Mouse (Mus musculus): ENCODE data around the gene Tfb2m. TPM values are rescaled to one million over a fixed set of nuclear protein-coding genes. Genes with fewer than 3 reads are reported as not detected.

Gene Tfb2m
- polyA plus RNA-seq, 1 experiment from 2014 or later = 26.1 TPM

- ATAC-seq = peak; percentile 18; the same call in 1 of the 2 replicates
- Histone ChIP-seq H3K27ac (ENCODE audit: low read length) (peak overlapping the region; percentile 0; the same call in 1 of the 2 replicates), H3K9me3 (ENCODE audit: low read length) (no peaks in the 10 kb centered on the region), H3K36me3 (ENCODE audit: insufficient read depth, low read length) (no peaks in the 10 kb centered on the region), H3K4me2 (replicated peaks; ENCODE audit: low read depth, low read length) (no peak overlapping the region), H3K27me3 (replicated peaks; ENCODE audit: insufficient read depth, low read length) (no peaks in the 10 kb centered on the region), H3K9ac (replicated peaks; ENCODE audit: low read depth) (no peak overlapping the region), H3K4me3 (ENCODE audit: low read depth, low read length) (no peak overlapping the region), H3K4me1 (ENCODE audit: insufficient read depth, low read depth, low read length) (no peaks in the 10 kb centered on the region)
- 54% methylated on average over 6 of the region's 6 CpGs for WGBS
- peak; percentile 64 for DNase-seq (ENCODE audit: low spot score)
- TF ChIP-seq EP300 (IDR thresholded peaks at IDR 0.05) = no peak
- TF ChIP-seq CTCF (IDR thresholded peaks at IDR 0.05) = no peak
These were observed 27.7 kb upstream of the Tfb2m start for GRCm38 (mm10) chr1:179573650-179574206.

DNA sequence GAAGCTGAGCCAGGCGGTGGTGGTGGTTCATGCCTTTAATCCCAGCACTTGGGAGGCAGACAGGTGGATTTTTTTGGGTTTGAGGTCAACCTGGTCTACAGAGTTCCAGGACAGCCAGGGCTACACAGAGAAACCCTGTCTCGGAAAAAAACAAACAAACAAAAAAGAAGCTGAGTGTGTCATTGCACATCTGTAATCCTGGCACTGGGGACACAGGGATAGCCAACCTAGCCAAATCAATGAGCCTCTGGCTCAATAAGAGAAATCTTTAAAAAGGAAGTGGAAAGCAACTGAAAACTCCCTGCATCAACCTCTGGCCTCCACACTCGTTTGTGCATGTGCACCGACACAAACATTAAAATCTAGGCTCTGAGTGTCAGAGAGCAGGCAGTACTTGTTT is 25.6 kb upstream of the Tfb2m start:
- 83% methylated on average over 4 of the region's 4 CpGs for WGBS
- H3K36me3 ChIP-seq (ENCODE audit: insufficient read depth, low read length) = no peaks in the 10 kb centered on the region
- no peak for TF ChIP-seq EP300 (IDR thresholded peaks at IDR 0.05)
- no peak for TF ChIP-seq CTCF (IDR thresholded peaks at IDR 0.05)
- H3K9ac ChIP-seq (replicated peaks; ENCODE audit: low read depth) = no peak overlapping the region
- DNase-seq (ENCODE audit: low spot score) = no peak
- no peak overlapping the region for H3K4me2 ChIP-seq (replicated peaks; ENCODE audit: low read depth, low read length)
- H3K4me1 ChIP-seq (ENCODE audit: insufficient read depth, low read depth, low read length) = peaks cover 6% of the 10 kb centered on the region; the same call in 1 of the 2 replicates
- no peaks in the 10 kb centered on the region for H3K27me3 ChIP-seq (replicated peaks; ENCODE audit: insufficient read depth, low read length)
- no peak overlapping the region for H3K4me3 ChIP-seq (ENCODE audit: low read depth, low read length)
- ATAC-seq = no peak
- no peak overlapping the region for H3K27ac ChIP-seq (ENCODE audit: low read length)
- no peaks in the 10 kb centered on the region for H3K9me3 ChIP-seq (ENCODE audit: low read length)

DNA sequence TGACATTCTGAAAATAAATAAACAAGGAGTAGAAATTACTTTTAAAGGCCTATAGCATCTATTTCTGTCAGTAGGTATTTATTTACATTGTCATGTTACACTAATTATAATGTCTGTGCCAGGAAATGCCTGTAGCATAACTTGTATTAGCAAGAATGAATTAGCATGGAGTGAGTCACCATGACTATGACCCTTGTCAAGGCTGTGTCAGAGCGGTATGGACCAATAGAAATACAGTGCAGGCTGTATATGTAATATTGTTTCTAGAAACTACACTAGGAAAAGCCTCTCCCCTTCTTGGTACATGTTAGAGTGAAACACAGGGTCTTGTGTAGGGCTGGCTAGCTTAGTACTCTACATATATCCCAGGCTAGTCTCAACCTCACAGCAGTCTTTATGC is 24.4 kb upstream of the Tfb2m start:
- DNase-seq (ENCODE audit: low spot score) = peak; percentile 45
- no peaks in the 10 kb centered on the region for H3K27me3 ChIP-seq (replicated peaks; ENCODE audit: insufficient read depth, low read length)
- no peak overlapping the region for H3K27ac ChIP-seq (ENCODE audit: low read length)
- WGBS = 83% methylated on average over 1 of the region's 1 CpGs
- peaks cover 6% of the 10 kb centered on the region; the same call in 1 of the 2 replicates for H3K4me1 ChIP-seq (ENCODE audit: insufficient read depth, low read depth, low read length)
- peak; percentile 44 for ATAC-seq
- H3K36me3 ChIP-seq (ENCODE audit: insufficient read depth, low read length) = no peaks in the 10 kb centered on the region
- TF ChIP-seq EP300 (IDR thresholded peaks at IDR 0.05) (no peak), CTCF (IDR thresholded peaks at IDR 0.05) (no peak)
- H3K9me3 ChIP-seq (ENCODE audit: low read length) = no peaks in the 10 kb centered on the region
- H3K4me3 ChIP-seq (ENCODE audit: low read depth, low read length) = no peak overlapping the region
- no peak overlapping the region for H3K4me2 ChIP-seq (replicated peaks; ENCODE audit: low read depth, low read length)
- no peak overlapping the region for H3K9ac ChIP-seq (replicated peaks; ENCODE audit: low read depth)

DNA sequence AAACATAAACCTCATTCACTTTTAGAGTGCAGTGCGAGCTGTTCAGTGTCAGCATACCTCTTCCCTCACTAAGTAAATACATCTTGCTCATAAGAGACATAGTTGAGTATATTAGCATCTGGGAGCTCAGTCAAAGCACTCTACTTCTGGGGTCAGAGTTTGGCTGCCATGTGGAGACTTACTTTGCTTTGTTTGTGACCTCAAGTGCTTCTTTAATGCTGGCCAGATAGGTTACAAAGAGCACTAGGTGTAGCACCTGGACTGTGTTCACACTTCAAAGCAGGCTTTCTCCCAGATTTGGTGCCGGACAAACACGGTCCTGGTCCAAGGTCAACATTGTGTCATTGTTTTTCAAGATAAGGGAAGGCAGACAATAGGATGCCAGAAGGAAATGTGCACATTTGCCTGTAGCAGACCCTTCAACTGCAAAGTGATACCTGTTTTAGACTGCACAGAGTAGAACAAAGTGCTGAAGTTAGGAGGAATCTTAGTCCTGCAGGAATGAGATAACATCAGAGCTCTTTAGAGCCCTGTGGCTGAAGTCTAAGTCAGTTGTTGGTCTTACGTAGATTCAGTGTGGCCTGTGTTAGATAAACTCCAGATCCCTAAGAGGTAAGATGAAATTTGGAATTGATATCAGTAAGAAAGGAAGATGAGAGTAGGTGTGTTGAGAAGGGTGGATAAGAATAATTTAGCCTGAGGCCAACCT is 22.8 kb upstream of the Tfb2m start:
- no peak overlapping the region for H3K4me2 ChIP-seq (replicated peaks; ENCODE audit: low read depth, low read length)
- no peaks in the 10 kb centered on the region for H3K9me3 ChIP-seq (ENCODE audit: low read length)
- 39% methylated on average over 4 of the region's 4 CpGs for WGBS
- no peaks in the 10 kb centered on the region for H3K27me3 ChIP-seq (replicated peaks; ENCODE audit: insufficient read depth, low read length)
- no peak overlapping the region for H3K4me3 ChIP-seq (ENCODE audit: low read depth, low read length)
- peak; percentile 83 for DNase-seq (ENCODE audit: low spot score)
- TF ChIP-seq CTCF (IDR thresholded peaks at IDR 0.05) = no peak
- TF ChIP-seq EP300 (IDR thresholded peaks at IDR 0.05) = peak; percentile 46; the same call in 1 of the 2 replicates
- H3K36me3 ChIP-seq (ENCODE audit: insufficient read depth, low read length) = no peaks in the 10 kb centered on the region
- peak overlapping the region; percentile 70 for H3K27ac ChIP-seq (ENCODE audit: low read length)
- peaks cover 6% of the 10 kb centered on the region; the same call in 1 of the 2 replicates for H3K4me1 ChIP-seq (ENCODE audit: insufficient read depth, low read depth, low read length)
- peak; percentile 85 for ATAC-seq
- H3K9ac ChIP-seq (replicated peaks; ENCODE audit: low read depth) = no peak overlapping the region

DNA sequence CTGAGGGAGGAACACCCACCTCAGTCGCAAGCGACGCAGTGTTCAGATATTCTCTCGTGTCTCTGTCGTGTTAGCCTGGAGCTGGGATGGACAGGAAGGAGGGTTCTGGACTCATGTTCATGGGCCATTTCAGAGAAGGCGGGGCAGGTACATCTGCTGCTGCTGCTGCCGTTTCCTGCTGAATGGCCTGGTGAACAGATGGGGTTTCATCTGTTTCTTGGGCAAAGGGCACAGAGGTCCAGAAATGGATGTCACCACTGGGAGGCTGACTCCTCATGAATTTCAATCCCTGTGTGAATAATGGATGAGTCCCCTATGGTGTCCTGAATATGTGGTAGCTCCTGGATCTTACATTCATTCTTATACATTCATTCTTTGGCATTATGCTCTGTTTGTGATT is 21.5 kb upstream of the Tfb2m start:
- H3K9ac ChIP-seq (replicated peaks; ENCODE audit: low read depth) = no peak overlapping the region
- H3K27me3 ChIP-seq (replicated peaks; ENCODE audit: insufficient read depth, low read length) = no peaks in the 10 kb centered on the region
- no peak for TF ChIP-seq CTCF (IDR thresholded peaks at IDR 0.05)
- TF ChIP-seq EP300 (IDR thresholded peaks at IDR 0.05) = no peak
- H3K4me2 ChIP-seq (replicated peaks; ENCODE audit: low read depth, low read length) = no peak overlapping the region
- H3K4me1 ChIP-seq (ENCODE audit: insufficient read depth, low read depth, low read length) = peaks cover 11% of the 10 kb centered on the region; the same call in 1 of the 2 replicates
- H3K9me3 ChIP-seq (ENCODE audit: low read length) = no peaks in the 10 kb centered on the region
- no peaks in the 10 kb centered on the region for H3K36me3 ChIP-seq (ENCODE audit: insufficient read depth, low read length)
- DNase-seq (ENCODE audit: low spot score) (no peak), ATAC-seq (no peak)
- H3K27ac ChIP-seq (ENCODE audit: low read length) = no peak overlapping the region
- H3K4me3 ChIP-seq (ENCODE audit: low read depth, low read length) = no peak overlapping the region
- 64% methylated on average over 7 of the region's 7 CpGs for WGBS

- DNase-seq (ENCODE audit: low spot score) (peak; percentile 74), ATAC-seq (peak; percentile 28; the same call in 1 of the 2 replicates)
- H3K27me3 ChIP-seq (replicated peaks; ENCODE audit: insufficient read depth, low read length) = no peaks in the 10 kb centered on the region
- TF ChIP-seq EP300 (IDR thresholded peaks at IDR 0.05) = no peak
- no peak for TF ChIP-seq CTCF (IDR thresholded peaks at IDR 0.05)
- no peak overlapping the region for H3K4me3 ChIP-seq (ENCODE audit: low read depth, low read length)
- H3K9ac ChIP-seq (replicated peaks; ENCODE audit: low read depth) = no peak overlapping the region
- H3K9me3 ChIP-seq (ENCODE audit: low read length) = no peaks in the 10 kb centered on the region
- peaks cover 23% of the 10 kb centered on the region for H3K4me1 ChIP-seq (ENCODE audit: insufficient read depth, low read depth, low read length)
- peak overlapping the region; percentile 54 for H3K27ac ChIP-seq (ENCODE audit: low read length)
- H3K4me2 ChIP-seq (replicated peaks; ENCODE audit: low read depth, low read length) = no peak overlapping the region
- no peaks in the 10 kb centered on the region for H3K36me3 ChIP-seq (ENCODE audit: insufficient read depth, low read length)
- WGBS = 58% methylated on average over 5 of the region's 5 CpGs
These were observed 17.9 kb upstream of the Tfb2m start for GRCm38 (mm10) chr1:179563926-179564325.

Data from lung, postnatal 0 days (tissue).